Mouse (Mus musculus) testis, adult 2 months (tissue): ENCODE data around the gene Snrk.

Experiments used
- CTCF ChIP-seq: fragments of 200-500 bp; IDR thresholded peaks from 2 replicates; pipeline ENCODE4 v1.5.1; 2012; ENCODE audit warnings: low read depth, mild to moderate bottlenecking, inconsistent platforms, low read length, moderate library complexity; ENCODE audit not compliant: control insufficient read depth, insufficient read depth, insufficient replicate concordance
- POLR2A ChIP-seq: fragments of 200-500 bp; IDR thresholded peaks from 2 replicates; pipeline ENCODE4 v1.6.1; 2012; ENCODE audit warnings: low read depth, mild to moderate bottlenecking, inconsistent platforms, low read length, moderate library complexity; ENCODE audit not compliant: control insufficient read depth

GRCm38 (mm10) chr9:122078456-122078855 is 38.6 kb upstream of the Snrk start:
- no peak for TF ChIP-seq POLR2A
- no peak for TF ChIP-seq CTCF
